Mouse (Mus musculus) embryonic fibroblast, embryonic 13.5 days (primary cell): ENCODE measurements around the gene Glt8d2. TPM values are rescaled to one million over a fixed set of nuclear protein-coding genes. Genes with fewer than 3 reads are reported as not detected.

Experiments
- H3K27ac ChIP-seq: 2 replicates; pipeline ENCODE4 v1.5.1; 2012; ENCODE audit warnings: low read length, control low read depth, inconsistent platforms; ENCODE audit not compliant: insufficient read depth
- H3K4me1 ChIP-seq: 2 replicates; pipeline ENCODE4 v1.6.1; 2011; ENCODE audit warnings: low read length; ENCODE audit not compliant: control insufficient read depth, insufficient read depth
- H3K4me3 ChIP-seq: 2 replicates; pipeline ENCODE4 v1.5.1; 2011; ENCODE audit warnings: mild to moderate bottlenecking, control low read depth, low read length; ENCODE audit not compliant: insufficient read depth
- CTCF ChIP-seq: IDR thresholded peaks from 2 replicates; pipeline ENCODE4 v1.5.1; 2011; ENCODE audit warnings: mild to moderate bottlenecking, control low read depth, low read length, moderate library complexity, borderline replicate concordance; ENCODE audit not compliant: insufficient read depth
- POLR2A ChIP-seq: IDR thresholded peaks from 2 replicates; pipeline ENCODE4 v1.6.1; 2011; ENCODE audit warnings: low read depth, mild to moderate bottlenecking, control low read depth, low read length, moderate library complexity
- polyA plus RNA-seq: library from polyadenylated mRNA; stranded (reverse); fragments of >200 nt; gene quantifications from 2 replicates; pipeline ENCODE4 v1.2.4, GENCODE M21; 2011; ENCODE audit warnings: low read depth; ENCODE audit not compliant: missing spikeins, insufficient read length

Glt8d2 gene
- polyA plus RNA-seq, 1 experiment, result 10.4 TPM

DNA sequence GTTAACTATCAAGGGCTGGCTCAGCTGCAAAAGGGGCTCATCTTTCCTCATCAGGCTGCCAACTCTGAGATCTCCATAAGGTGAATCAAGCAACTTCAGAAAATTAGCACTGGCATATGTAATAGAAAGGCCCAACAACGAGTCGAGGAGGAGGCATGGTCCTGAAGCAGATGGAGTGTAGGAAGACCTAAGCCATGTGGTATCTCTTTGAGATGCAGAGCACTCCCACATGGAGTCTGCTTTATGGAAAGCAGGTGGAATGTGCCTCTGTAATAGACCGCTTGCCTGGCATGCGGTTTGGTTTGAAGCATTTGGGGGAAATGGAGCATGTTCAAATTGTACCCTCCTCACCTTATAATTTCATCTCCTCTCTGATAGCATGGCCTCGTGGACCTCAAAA, 9.7 kb downstream of the Glt8d2 start:
- Histone ChIP-seq H3K4me3 (no peak overlapping the region), H3K4me1 (no peaks in the 10 kb centered on the region), H3K27ac (no peak overlapping the region)
- no peak for TF ChIP-seq POLR2A
- TF ChIP-seq CTCF, result no peak

DNA sequence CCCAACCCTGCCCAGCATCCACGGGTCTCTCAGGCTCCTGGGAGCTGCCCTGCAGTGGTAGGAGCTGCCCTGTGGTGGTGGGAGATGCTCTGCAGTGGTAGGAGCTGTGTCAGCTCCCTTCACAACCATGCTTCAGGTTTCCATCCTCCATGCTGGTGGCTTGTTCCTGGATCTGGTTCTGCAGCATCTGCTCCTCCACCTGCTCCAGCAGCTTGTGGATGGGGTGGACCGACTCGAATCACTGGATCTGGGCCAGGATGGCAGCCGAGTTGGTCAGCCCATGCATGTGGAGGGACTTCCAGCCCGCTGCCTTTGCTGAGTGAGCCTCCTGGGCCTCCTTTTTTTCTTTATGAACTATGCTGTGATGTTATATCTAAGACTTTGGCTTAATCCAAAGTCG, 13.5 kb downstream of the Glt8d2 start:
- no peak overlapping the region for H3K4me3 ChIP-seq
- H3K27ac ChIP-seq, result no peak overlapping the region
- no peak for TF ChIP-seq CTCF
- TF ChIP-seq POLR2A, result no peak
- H3K4me1 ChIP-seq, result no peaks in the 10 kb centered on the region

DNA sequence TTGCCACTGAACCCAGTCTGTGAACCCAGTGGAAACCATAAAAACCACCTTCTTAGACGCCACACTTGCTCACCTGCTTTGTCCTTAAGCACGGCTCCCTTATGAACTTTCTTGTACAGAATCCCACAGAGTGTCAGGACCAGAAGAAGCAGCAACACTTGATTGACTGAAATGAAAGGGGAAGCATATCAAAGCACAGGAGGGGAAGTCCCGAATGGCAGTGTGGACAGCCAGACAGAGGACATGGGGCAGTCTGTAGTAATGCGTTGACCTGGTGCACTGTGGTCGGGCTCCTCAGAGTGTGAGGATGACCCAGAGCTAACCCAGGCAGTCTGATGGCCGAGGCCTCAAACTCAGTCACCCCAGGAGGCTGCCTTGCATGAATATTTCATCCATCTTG, 20.2 kb downstream of the Glt8d2 start:
- TF ChIP-seq CTCF (no peak), POLR2A (no peak)
- H3K4me1 ChIP-seq, result no peaks in the 10 kb centered on the region
- no peak overlapping the region for H3K4me3 ChIP-seq
- H3K27ac ChIP-seq, result no peak overlapping the region

DNA sequence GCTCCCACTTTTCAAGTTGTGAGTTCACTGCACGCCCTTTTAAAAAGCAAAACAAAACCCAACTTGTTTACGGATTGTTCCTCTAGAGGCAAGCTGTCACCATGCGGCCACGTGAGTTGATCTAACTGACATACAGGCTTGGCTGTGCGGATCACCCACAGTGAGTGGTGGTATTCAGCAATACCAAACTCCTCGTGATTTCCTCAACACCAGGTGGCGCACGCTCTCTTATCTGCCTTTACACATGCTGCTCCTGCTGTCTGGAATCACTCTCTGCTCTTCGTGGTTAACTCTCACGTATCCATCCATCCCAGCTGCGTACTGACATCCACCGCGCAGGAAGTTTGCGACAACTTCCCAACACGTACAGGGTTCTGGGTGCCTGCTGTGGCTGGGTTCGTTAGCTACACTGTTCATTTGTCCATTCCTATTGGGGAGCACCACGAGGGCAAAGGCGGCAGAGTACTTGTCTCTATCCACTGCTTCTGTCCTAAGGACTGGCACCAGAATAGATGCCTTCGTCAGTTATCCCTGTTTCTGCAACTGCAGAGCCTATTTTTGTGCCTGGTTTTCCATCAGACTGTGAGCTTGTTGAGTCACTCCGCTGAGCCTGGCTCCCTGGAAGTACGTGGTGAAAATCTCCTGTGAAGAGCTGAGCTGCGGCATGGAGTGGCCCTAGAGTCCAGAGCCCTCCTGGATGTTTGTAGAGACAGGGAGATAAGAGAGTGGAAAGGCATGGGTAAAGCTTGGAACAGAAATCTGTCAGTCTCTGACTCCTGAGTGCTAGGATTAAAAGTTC, 23.8 kb downstream of the Glt8d2 start:
- no peak for TF ChIP-seq POLR2A
- peak; percentile 91; the same call in 1 of the 2 replicates for TF ChIP-seq CTCF
- Histone ChIP-seq H3K4me3 (no peak overlapping the region), H3K27ac (no peak overlapping the region), H3K4me1 (no peaks in the 10 kb centered on the region; the same call in 1 of the 2 replicates)

DNA sequence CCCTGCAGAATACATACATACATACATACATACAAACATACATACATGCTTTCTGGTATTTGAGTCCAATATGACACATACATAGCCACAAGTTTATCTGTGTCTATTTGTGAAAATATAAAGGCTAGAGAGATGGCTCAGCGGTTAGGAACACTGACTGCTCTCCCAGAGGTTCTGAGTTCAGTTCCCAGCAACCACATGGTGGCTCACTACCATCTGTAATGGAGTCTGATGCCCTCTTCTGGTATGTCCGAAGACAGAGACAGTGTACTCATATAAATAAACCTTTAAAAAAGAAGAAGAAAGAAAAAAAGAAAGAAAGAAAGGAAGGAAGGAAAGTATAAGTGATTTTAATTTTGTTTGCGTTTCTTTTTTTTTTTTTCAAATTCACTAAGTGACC, 24.5 kb downstream of the Glt8d2 start:
- Histone ChIP-seq H3K4me1 (no peaks in the 10 kb centered on the region; the same call in 1 of the 2 replicates), H3K27ac (no peak overlapping the region), H3K4me3 (no peak overlapping the region)
- no peak for TF ChIP-seq POLR2A
- no peak for TF ChIP-seq CTCF

DNA sequence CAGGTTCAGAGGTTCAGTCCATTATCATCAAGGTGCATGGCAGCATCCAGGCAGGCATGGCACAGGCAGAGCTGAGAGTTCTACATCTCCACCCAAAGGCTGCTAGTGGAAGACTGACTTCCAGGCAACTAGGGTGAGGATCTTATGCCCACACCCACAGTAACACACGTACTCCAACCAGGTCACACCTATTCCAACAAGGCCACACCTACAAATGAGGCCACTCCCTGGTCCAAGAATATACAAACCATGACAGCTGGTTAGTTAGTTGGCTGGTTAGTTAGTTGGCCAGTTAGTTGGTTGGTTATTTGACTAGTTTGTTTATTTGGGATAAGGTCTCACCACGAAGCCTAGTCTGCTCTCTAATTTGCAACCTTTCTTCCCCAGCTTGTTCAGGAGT, 27.2 kb downstream of the Glt8d2 start:
- TF ChIP-seq CTCF, result no peak
- TF ChIP-seq POLR2A, result no peak
- Histone ChIP-seq H3K4me1 (no peaks in the 10 kb centered on the region; the same call in 1 of the 2 replicates), H3K4me3 (no peak overlapping the region), H3K27ac (no peak overlapping the region)

DNA sequence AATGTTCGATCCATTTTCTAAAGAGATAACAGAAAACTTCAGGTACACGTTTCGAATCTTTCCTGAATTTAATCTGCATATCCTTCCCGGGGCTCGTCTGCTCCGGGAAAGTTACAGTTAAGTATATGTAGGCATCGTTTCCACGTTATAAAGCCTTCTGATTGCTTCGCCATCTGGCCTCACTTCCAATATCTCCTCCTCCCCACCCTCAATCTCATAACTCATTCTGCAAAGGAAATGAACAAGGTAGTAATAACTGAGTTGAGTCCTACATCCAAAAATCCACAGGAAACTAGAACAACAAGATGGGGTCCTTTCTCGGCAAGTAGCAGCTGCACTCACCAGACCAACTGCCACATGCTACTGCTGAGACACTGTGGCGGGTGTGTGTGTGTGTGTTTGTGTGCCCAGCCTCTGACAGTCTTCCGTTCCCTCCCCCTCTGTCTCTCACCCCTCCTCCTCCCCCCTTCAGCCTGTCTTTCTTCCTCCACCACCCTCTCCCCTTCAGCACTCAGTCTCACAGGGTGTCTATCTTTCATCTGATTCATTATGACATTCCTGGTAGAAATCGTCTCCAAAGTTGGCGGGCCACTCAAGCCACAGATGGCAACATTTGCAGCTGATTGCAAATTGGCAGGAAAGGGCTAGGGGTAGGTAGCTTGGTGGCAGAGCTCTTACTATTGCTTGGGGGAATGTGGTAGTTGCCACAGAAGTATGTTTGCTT, 28.0 kb downstream of the Glt8d2 start:
- Histone ChIP-seq H3K4me1 (no peaks in the 10 kb centered on the region; the same call in 1 of the 2 replicates), H3K4me3 (no peak overlapping the region), H3K27ac (no peak overlapping the region)
- TF ChIP-seq CTCF (no peak), POLR2A (no peak)

DNA sequence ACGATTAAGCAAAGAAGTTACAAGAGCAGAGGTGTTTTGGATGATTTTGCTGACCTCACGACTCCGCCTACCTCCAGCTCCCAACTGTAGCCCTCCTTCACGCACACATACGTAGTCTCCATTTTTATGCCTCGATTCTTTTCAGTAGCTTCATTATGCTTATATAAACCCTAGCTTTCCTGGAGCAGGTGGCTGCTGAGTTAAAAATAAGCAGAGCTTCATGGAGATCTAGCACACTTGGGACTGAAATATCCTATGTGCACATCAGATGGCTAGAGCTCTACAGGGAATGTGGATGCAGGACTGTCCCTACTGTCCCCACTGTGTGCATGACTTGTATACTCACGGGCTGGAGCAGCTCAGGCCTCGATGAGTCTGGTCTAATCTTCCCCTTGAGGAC, 28.6 kb downstream of the Glt8d2 start:
- TF ChIP-seq POLR2A (no peak), CTCF (no peak)
- Histone ChIP-seq H3K4me3 (no peak overlapping the region), H3K4me1 (no peaks in the 10 kb centered on the region; the same call in 1 of the 2 replicates), H3K27ac (no peak overlapping the region)

DNA sequence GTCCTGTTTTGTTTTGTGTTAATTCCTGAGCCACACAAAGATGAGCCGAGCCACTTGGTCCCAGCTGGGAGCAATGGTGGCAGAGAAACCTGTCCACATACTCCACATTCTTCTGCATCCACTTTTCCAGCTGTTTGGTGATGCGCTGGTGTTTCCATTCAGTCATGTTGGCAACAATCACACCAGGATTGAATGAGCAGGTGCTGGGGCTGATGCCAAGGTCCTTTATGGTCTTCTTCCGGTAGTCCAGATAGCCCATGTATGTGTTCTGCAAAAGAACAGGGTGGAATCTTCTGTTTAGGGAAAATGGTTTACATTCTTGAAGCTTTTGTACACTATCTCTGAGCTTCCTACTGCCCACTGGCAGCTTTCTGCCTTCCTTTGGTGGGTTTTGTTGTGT, 35.9 kb downstream of the Glt8d2 start:
- Histone ChIP-seq H3K4me1 (no peaks in the 10 kb centered on the region), H3K27ac (no peak overlapping the region)
- TF ChIP-seq POLR2A, result no peak
- TF ChIP-seq CTCF, result no peak

DNA sequence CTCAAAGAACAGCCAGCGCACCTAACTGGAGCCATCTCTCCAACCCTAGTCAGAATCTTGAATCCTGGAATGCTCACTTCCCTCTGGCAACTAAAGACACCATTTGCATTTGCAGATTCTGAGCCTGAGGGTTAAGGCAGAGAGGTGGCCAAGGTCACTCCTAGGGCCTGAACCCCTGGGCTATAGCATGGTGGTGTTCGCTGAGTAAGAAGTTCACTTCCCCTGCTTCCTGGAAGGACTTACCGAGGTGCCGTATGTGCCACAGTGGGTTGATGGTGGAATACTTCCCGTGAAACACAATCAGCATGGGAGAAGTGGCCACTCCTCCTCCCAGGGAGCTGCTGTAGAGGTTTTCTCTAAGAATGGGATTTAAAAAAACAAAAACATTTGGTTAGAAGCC, 37.8 kb downstream of the Glt8d2 start:
- TF ChIP-seq POLR2A (no peak), CTCF (no peak)
- no peak overlapping the region for H3K4me3 ChIP-seq
- H3K4me1 ChIP-seq, result no peaks in the 10 kb centered on the region
- no peak overlapping the region for H3K27ac ChIP-seq

More for the DNA sequence above, 35.9 kb downstream of the Glt8d2 start:
- no peak overlapping the region for H3K4me3 ChIP-seq

DNA sequence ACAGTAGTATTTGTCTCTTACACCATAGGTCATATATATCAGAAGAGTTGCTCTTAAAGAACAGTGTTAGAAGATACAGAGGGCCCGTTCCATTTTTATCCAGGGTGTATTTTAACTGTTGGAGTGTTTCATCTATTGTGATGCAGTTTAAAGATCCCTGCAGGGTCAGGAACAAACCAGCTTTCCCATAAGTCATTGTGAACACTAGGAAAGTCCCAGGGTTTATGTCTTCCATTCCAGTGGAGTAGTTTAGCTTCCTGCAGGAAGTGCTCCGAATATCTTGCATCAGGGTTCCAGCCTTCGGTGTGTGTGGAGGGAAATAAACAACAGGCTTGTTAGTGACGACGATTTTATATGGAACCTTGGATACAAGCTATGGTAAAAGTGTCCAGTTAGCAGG, 39.2 kb downstream of the Glt8d2 start:
- TF ChIP-seq CTCF (no peak), POLR2A (no peak)
- no peak overlapping the region for H3K27ac ChIP-seq
- no peak overlapping the region for H3K4me3 ChIP-seq
- H3K4me1 ChIP-seq, result no peaks in the 10 kb centered on the region
